Mouse (Mus musculus): Measurements from ENCODE around the gene Coa5. TPM values are rescaled to one million over a fixed set of nuclear protein-coding genes. Genes with fewer than 3 reads are reported as not detected.

Gene Coa5
- total RNA-seq, 2 experiments from 2014 or later: 40.8 to 41.4 TPM

DNA sequence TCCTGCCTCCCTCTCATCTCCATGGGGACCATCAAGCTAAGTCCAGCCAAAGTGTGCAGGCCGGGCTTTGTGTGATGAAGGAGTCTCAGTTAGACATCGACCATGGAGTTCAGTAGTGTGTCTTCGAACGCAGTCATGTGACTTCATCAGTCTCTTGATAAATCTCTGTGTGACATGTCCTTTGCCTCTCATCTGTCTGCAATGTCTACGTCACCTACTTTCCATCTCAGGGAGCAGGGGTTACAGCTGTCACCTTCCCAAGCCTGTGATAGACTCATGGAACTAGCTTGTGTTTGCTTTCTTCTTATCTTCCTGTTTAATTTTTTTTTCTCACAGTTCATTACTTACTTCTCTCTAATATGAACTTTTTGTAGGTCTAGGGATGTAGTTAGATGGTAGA is 49.0 kb downstream of the Coa5 start:
- no peak for DNase-seq (ENCODE audit: extremely low spot score in 1 of 2, low spot score in 2 of 2)
- intact Hi-C loops (cut with DNase I): no loop called here

DNA sequence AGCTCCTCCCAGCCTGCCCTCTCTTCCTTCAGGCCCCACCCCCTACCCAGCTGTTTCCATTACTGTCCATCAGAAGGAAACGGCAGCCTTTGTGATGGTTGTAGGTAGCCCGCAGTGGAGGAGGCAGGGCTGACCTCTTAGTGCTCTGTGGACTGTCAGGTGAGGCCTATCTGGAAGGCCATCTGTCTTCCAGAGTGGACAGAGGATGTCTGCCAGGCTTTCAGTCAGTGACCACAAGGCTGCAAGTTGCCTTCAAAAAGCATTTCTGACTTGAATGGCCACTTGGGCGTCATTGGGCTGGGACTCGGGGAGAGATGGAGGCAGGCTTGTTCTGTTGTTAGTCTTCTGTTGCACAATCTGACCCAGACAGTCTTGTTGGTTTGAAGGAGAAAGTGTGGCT is 50.4 kb downstream of the Coa5 start:
- intact Hi-C loops (cut with DNase I): loop anchor here (10.0 kb wide), 1 partner anchor 105 kb away; no protein-coding TSS in a partner anchor

DNA sequence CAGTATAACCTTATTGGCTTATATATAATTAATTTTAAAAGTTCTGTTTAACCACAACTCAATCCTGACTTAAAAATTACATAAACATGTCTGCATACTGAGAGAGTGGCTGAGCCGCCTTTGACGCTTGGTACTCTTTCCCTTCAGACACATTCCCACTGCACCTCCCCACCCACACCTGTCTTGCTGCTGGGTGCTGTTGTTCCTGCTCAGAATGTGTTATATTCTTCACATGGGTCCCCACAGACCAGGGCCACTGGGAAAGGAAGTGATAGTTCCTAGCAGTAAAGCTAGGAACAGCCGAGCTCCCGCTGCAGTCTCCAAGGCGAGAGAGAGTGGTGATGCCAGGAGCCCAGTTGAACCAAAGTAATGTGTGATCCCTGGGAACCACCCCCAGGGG is 51.8 kb downstream of the Coa5 start:
- DNase-seq (ENCODE audit: extremely low spot score in 1 of 2, low spot score in 2 of 2): no peak
- intact Hi-C loops (cut with DNase I): loop anchor here (10.0 kb wide), 1 partner anchor 103 kb away; no protein-coding TSS in a partner anchor

More for the DNA sequence above, 50.4 kb downstream of the Coa5 start:
- DNase-seq (ENCODE audit: extremely low spot score in 1 of 2, low spot score in 2 of 2): no peak

DNA sequence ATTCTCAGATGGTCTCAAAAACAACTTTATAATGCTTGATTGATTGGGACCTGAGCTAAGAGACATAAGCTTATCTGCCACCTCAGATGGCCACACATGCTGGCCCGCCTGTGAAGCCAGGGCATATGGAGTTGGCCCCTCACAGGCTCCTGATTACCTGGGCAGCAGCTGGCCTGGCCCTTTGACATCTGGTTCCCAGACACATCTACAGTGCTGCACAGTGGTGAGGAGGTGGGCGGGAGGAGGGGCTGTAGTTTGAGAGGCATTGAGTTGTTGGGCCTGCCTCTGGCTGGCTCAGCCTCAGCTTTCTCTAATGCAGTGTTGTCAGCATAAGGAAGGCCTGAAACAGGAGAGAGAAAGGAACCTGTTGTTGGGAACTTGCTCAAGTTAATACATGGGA is 53.2 kb downstream of the Coa5 start:
- intact Hi-C loops (cut with DNase I): loop anchor here (10.0 kb wide), 1 partner anchor 102 kb away; no protein-coding TSS in a partner anchor
- DNase-seq (ENCODE audit: extremely low spot score in 1 of 2, low spot score in 2 of 2): no peak

DNA sequence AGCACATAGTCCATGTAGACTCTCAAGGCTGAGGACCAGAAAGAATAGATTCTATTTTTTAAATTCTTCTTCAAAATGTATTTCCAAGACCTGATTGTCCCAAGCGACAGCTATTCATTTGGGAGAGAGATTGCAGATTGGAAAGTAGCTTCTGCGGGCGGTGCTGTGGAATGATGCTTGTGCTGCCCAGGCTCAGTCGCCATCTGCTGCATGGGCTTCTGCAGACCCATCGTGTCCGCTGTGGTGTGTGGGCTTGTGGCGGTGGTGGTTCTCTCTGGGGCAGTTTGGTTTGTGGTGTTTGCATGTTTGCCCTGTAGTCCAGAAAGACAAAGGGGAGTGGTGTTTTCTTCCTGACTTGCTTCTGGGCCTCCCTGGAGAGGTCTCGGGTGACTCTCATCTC is 53.7 kb downstream of the Coa5 start:
- intact Hi-C loops (cut with DNase I): loop anchor here (10.0 kb wide), 1 partner anchor 101 kb away; no protein-coding TSS in a partner anchor
- no peak for DNase-seq (ENCODE audit: extremely low spot score in 1 of 2, low spot score in 2 of 2)

DNA sequence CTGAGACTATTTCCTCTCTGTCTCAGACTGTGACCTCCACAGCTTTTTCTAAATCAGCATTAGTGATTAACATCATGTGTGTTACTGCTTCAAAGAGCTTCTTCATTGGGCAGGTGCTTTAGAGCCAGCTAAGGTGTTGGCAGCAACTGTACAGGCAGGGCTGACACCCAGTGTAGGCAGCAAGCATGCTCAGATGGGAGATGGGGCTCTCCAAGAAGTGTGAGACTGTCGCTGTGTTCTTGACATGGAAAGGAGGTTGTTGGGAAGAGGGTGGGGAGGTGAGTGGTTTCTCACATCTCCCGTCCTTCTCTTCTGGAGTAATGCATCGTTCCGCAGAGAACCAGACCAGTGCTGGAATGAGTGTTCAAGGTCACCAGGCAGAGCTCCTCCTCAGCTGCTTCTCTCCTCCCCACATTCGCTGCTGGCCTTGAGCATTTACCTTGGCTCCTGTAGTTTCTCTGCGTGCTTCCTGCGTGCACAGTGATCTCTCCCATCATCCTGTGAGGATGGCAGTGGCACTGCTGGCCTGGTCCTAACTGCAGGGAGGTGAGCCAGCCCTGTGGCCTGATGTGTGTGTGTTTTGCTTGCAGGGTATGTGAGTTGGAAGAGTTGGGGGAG is 61.0 kb downstream of the Coa5 start:
- no peak for DNase-seq (ENCODE audit: extremely low spot score in 1 of 2, low spot score in 2 of 2)
- intact Hi-C loops (cut with DNase I): loop anchor here (5.0 kb wide), 1 partner anchor 72 kb away; the partner anchor contains the start of gene Inpp4a

DNA sequence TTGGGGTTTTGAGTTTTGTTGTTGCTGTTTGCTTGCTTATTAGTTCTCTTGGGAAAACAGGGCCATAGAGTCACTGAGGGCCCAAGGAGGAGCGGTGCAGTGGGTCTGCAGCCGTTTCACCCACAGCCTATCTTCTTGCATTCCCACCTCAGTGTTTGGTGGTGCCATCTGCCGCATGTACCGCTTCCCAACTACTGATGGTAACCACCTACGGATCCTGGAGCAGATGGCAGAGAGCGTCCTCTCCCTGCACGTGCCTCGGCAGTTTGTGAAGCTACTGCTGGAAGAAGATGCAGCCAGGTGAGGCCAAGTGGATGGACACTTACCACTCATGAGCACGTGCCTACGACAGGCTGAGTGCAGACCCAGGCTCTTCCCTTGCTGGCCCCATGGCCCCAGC is 61.8 kb downstream of the Coa5 start:
- intact Hi-C loops (cut with DNase I): loop anchor here (5.0 kb wide), 1 partner anchor 71 kb away; the partner anchor contains the start of gene Inpp4a
- no peak for DNase-seq (ENCODE audit: extremely low spot score in 1 of 2, low spot score in 2 of 2)

Other genes with a start within 250 kb of the Coa5 start
- under 1 TPM; 0.22 to 0.47 TPM for gene Cnga3, start 215.7 kb downstream of the Coa5 start, total RNA-seq (2021)
- gene Inpp4a, start 130.2 kb downstream of the Coa5 start, total RNA-seq (2021): 100 to 1,000 TPM; 138 TPM
- 10 to 100 TPM; 57.8 to 63.8 TPM for gene Unc50, start within 50 bp of the Coa5 start, total RNA-seq (2021)
- gene Mgat4a, start 110.9 kb upstream of the Coa5 start, total RNA-seq (2021): 10 to 100 TPM; 28.9 to 29.6 TPM

Data from left cerebral cortex, postnatal 10 days (tissue).